Mouse (Mus musculus) heart, embryonic 14.5 days (tissue): ENCODE results near the gene Mgam. TPM values are rescaled to one million over a fixed set of nuclear protein-coding genes. Genes with fewer than 3 reads are reported as not detected.
"Not testable (repeated sequence)": the region's sequence is repeated elsewhere in the genome, so short reads cannot be mapped to it uniquely, and the experiment has no call there.

Experiments used
- ATAC-seq: fragments of 200-750 bp; cut with Nextera tagmentation; 2 replicates; pipeline ENCODE4 v1.8.0; 2017; ENCODE audit warnings: low read depth, moderate TSS enrichment; ENCODE audit not compliant: insufficient number of reproducible peaks, insufficient read depth, low FRiP score
- H3K27ac ChIP-seq, 2 experiments: fragments of 200-500 bp in 1 of 2; fragments of 300-500 bp in 1 of 2; sonication (generic) in 1 of 2; replicated peaks in 1 of 2; 2 replicates each; pipeline ENCODE4 v1.5.1; 2012 to 2014; ENCODE audit warnings: low read depth in 2 of 2, low read length in 2 of 2, control low read depth in 1 of 2, mild to moderate bottlenecking in 1 of 2, mixed read lengths in 1 of 2; ENCODE audit not compliant: control insufficient read depth in 1 of 2, insufficient read depth in 1 of 2
- H3K27me3 ChIP-seq: fragments of 300-500 bp; sonication (generic); 2 replicates; pipeline ENCODE4 v1.6.1; 2014; ENCODE audit warnings: mild to moderate bottlenecking, low read length, control low read depth; ENCODE audit not compliant: control insufficient read depth, insufficient read depth
- H3K36me3 ChIP-seq: fragments of 300-500 bp; sonication (generic); 2 replicates; pipeline ENCODE4 v1.6.1; 2014; ENCODE audit warnings: mild to moderate bottlenecking, control low read depth, low read length, mixed read lengths; ENCODE audit not compliant: control insufficient read depth, insufficient read depth
- H3K4me1 ChIP-seq, 2 experiments: fragments of 200-500 bp in 1 of 2; fragments of 300-500 bp in 1 of 2; sonication (generic) in 1 of 2; 2 replicates each; pipeline ENCODE4 v1.6.1; 2012 to 2014; ENCODE audit warnings: low read length in 2 of 2, control low read depth in 1 of 2, mixed read lengths in 1 of 2; ENCODE audit not compliant: control insufficient read depth in 2 of 2, insufficient read depth in 2 of 2
- H3K4me2 ChIP-seq: fragments of 300-500 bp; sonication (generic); 2 replicates; pipeline ENCODE4 v1.6.1; 2014; ENCODE audit warnings: mild to moderate bottlenecking, low read length
- H3K4me3 ChIP-seq, 2 experiments: fragments of 200-500 bp in 1 of 2; fragments of 300-500 bp in 1 of 2; sonication (generic) in 1 of 2; 2 replicates each; pipeline ENCODE4 v1.5.1; 2012 to 2014; ENCODE audit warnings: low read length in 2 of 2, mild to moderate bottlenecking in 2 of 2, control low read depth in 1 of 2, low read depth in 1 of 2, moderate library complexity in 1 of 2; ENCODE audit not compliant: control insufficient read depth in 1 of 2, insufficient read depth in 1 of 2
- H3K9ac ChIP-seq: fragments of 300-500 bp; sonication (generic); 2 replicates; pipeline ENCODE4 v1.6.1; 2014; ENCODE audit warnings: mild to moderate bottlenecking, low read length
- H3K9me3 ChIP-seq: fragments of 300-500 bp; sonication (generic); 2 replicates; pipeline ENCODE4 v1.6.1; 2016; ENCODE audit warnings: low read length, control low read depth; ENCODE audit not compliant: control insufficient read depth
- WGBS: fragments of 180-500 bp; shearing (Covaris S2); extraction: QIAGEN DNeasy Blood & Tissue Kit; methylation state at CpG from one replicate; pipeline ENCODE4 v1.1.7; 2014; 5-methylcytosine and 5-hydroxymethylcytosine counted together
- polyA plus RNA-seq: library from polyadenylated mRNA; unstranded; fragments of >200 nt; fragmentation: Nextera tagmentation; extraction: Ambion mirVana; gene quantifications from 2 replicates; pipeline ENCODE4 v1.2.1, GENCODE M21; 2014

Gene Mgam
- polyA plus RNA-seq, 1 experiment from 2014 or later, result 0.11 TPM

GRCm38 (mm10) chr6:40640710-40641538 lies 12.3 kb downstream of the Mgam start:
- WGBS, result 49% methylated on average over 8 of the region's 8 CpGs
- no peaks in the 10 kb centered on the region for H3K4me1 ChIP-seq
- H3K36me3 ChIP-seq, result no peaks in the 10 kb centered on the region
- ATAC-seq, result no peak
- H3K4me3 ChIP-seq, result no peak overlapping the region
- H3K27me3 ChIP-seq, result no peaks in the 10 kb centered on the region
- H3K9ac ChIP-seq, result no peak overlapping the region
- H3K27ac ChIP-seq, result no peak overlapping the region
- H3K4me2 ChIP-seq, result no peak overlapping the region
- H3K9me3 ChIP-seq, result no peaks in the 10 kb centered on the region

GRCm38 (mm10) chr6:40645701-40646100 lies 17.1 kb downstream of the Mgam start:
- no peak overlapping the region for H3K27ac ChIP-seq
- H3K36me3 ChIP-seq, result no peaks in the 10 kb centered on the region
- no peak overlapping the region for H3K4me2 ChIP-seq
- ATAC-seq, result no peak
- no peak overlapping the region for H3K9ac ChIP-seq
- H3K4me1 ChIP-seq, result no peaks in the 10 kb centered on the region
- no peaks in the 10 kb centered on the region for H3K27me3 ChIP-seq
- no peaks in the 10 kb centered on the region for H3K9me3 ChIP-seq
- 73% methylated on average over 8 of the region's 8 CpGs for WGBS
- no peak overlapping the region for H3K4me3 ChIP-seq

GRCm38 (mm10) chr6:40650953-40651352 lies 22.3 kb downstream of the Mgam start:
- H3K4me2 ChIP-seq, result no peak overlapping the region
- H3K36me3 ChIP-seq, result no peaks in the 10 kb centered on the region
- H3K4me3 ChIP-seq, result no peak overlapping the region
- H3K9ac ChIP-seq, result no peak overlapping the region
- H3K27me3 ChIP-seq, result no peaks in the 10 kb centered on the region
- no peaks in the 10 kb centered on the region for H3K4me1 ChIP-seq
- ATAC-seq, result no peak
- no peaks in the 10 kb centered on the region for H3K9me3 ChIP-seq
- 74% methylated on average over 1 of the region's 1 CpGs for WGBS
- H3K27ac ChIP-seq, result no peak overlapping the region

- H3K9me3 ChIP-seq, result no peaks in the 10 kb centered on the region
- no peak overlapping the region for H3K9ac ChIP-seq
- no peak overlapping the region for H3K27ac ChIP-seq
- no peak for ATAC-seq
- H3K27me3 ChIP-seq, result no peaks in the 10 kb centered on the region
- 30% methylated on average over 2 of the region's 2 CpGs for WGBS
- no peaks in the 10 kb centered on the region for H3K4me1 ChIP-seq
- no peaks in the 10 kb centered on the region for H3K36me3 ChIP-seq
- no peak overlapping the region for H3K4me3 ChIP-seq
- H3K4me2 ChIP-seq, result no peak overlapping the region
Observed at GRCm38 (mm10) chr6:40660930-40661329, 32.3 kb downstream of the Mgam start.

- Histone ChIP-seq H3K9me3 (no peaks in the 10 kb centered on the region), H3K27ac (no peak overlapping the region), H3K36me3 (no peaks in the 10 kb centered on the region), H3K4me3 (no peak overlapping the region), H3K9ac (no peak overlapping the region), H3K27me3 (no peaks in the 10 kb centered on the region), H3K4me2 (no peak overlapping the region), H3K4me1 (no peaks in the 10 kb centered on the region)
- no peak for ATAC-seq
- 7% methylated on average over 5 of the region's 5 CpGs for WGBS
Observed at GRCm38 (mm10) chr6:40689180-40689579, 60.5 kb downstream of the Mgam start.

GRCm38 (mm10) chr6:40692007-40692406 lies 63.4 kb downstream of the Mgam start:
- H3K4me3 ChIP-seq, H3K36me3 ChIP-seq, H3K9me3 ChIP-seq, H3K4me1 ChIP-seq, H3K4me2 ChIP-seq, H3K27me3 ChIP-seq, ATAC-seq, H3K9ac ChIP-seq, H3K27ac ChIP-seq: not testable (repeated sequence)
- 41% methylated on average over 3 of the region's 4 CpGs for WGBS

- not testable (repeated sequence) for H3K4me3 ChIP-seq, H3K9ac ChIP-seq, H3K27ac ChIP-seq, H3K36me3 ChIP-seq, H3K4me1 ChIP-seq, H3K27me3 ChIP-seq, H3K4me2 ChIP-seq, H3K9me3 ChIP-seq, ATAC-seq
- WGBS, result 78% methylated on average over 5 of the region's 5 CpGs
Observed at GRCm38 (mm10) chr6:40713494-40713893, 84.9 kb downstream of the Mgam start.

GRCm38 (mm10) chr6:40715705-40716104 lies 87.1 kb downstream of the Mgam start:
- ATAC-seq, result no peak
- Histone ChIP-seq H3K27me3 (no peaks in the 10 kb centered on the region), H3K4me3 (no peak overlapping the region), H3K9me3 (no peaks in the 10 kb centered on the region), H3K4me2 (no peak overlapping the region), H3K4me1 (no peaks in the 10 kb centered on the region), H3K36me3 (no peaks in the 10 kb centered on the region), H3K27ac (no peak overlapping the region), H3K9ac (no peak overlapping the region)
- WGBS, result 54% methylated on average over 1 of the region's 1 CpGs
